Mouse (Mus musculus) frontal cortex, adult (tissue): ENCODE measurements around the gene Accs.

Source experiments
- ATAC-seq: cut with Nextera tagmentation; 2 replicates; pipeline ENCODE4 v1.9.2; 2017; ENCODE audit warnings: mild to moderate bottlenecking, moderate library complexity, mixed read lengths; ENCODE audit not compliant: low TSS enrichment

Accs gene

DNA sequence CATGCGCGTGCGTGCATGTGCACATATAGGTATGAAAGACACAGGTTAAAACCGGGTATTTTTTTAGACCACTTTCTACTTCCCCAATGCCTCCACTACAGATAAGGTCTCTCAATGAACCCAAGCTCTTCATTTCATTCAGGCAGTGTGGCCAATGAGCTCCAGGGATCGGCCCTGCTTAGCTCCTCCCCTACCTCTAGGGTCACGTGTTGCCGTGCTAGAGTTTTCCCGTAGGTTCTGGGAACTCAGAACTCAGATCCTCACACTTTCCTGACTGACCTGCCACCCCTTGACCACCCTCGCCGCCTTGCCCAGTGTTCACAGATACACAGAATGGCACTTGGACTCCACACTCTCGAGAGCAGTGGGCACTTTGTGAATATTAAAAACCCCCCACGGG is 9.1 kb upstream of the Accs start:
- no peak for ATAC-seq

GRCm38 (mm10) chr2:93851303-93851702 is 1.6 kb upstream of the Accs start:
- ATAC-seq: no peak

GRCm38 (mm10) chr2:93850317-93850944 is 688 bp upstream of the Accs start:
- no peak for ATAC-seq

DNA sequence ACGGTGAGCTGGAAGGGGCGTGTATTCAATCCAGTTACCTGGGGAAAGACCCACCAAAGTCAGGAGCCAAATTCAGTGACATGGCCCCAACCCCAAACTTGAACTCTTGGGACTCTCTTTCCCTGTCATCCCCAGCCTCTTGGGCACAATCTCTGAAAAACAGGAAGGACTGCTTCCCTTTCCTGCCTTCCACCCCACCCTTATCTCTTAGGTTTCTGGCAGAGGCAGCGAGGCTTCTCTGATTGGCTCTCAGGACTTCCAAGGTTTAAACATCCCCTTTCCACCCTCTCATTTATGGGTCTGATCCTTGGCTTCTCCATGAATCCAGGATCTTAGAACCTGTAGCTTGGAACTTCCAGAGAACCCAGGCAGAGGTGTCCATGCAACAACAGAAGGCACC is 8.4 kb downstream of the Accs start:
- no peak for ATAC-seq

DNA sequence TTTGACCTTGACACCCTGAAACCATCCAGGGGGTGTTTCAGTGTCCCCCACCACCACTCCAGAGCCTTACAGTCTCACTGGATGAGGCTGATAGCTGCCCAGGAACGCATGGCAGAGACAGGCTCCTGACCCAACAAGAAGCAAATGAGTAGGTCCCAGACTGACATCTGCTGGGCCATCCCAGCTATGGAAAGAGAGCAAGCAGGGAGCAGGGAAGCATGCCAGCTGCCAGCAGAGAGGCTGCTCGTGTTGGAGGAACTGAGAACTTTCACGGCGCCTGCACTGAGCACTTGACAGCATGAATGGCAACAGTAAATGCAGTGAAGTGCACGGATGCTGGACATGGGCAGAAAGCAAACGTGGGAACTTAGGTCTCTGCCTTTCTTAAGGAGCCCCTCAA is 9.6 kb downstream of the Accs start:
- ATAC-seq: 0 out of 2 replicates have a peak, but pooled peaks have one; percentile 34

DNA sequence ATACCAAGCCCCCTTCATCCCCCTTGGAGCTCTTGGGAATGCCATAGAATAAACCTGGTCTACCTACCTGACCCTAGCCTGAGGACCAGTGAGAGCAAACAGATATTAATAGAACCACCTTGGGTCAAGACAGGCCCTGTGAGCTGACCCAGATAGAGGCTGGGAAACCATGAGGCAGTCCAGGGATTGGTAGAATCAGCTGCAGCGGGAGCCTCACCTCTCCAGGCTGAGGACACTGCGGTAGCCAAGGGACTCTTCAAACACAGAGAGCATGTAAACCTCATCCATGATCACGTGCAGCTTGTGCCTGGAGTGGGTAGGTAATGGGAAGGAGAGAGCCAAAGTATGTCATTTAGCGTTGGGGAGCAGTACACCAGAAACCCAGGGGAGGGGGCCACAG is 10.8 kb downstream of the Accs start:
- ATAC-seq: no peak

GRCm38 (mm10) chr2:93836232-93836785 is 13.4 kb downstream of the Accs start:
- no peak for ATAC-seq

GRCm38 (mm10) chr2:93835596-93835995 is 14.1 kb downstream of the Accs start:
- ATAC-seq: no peak

GRCm38 (mm10) chr2:93823519-93823918 is 26.2 kb downstream of the Accs start:
- peak; percentile 74 for ATAC-seq

- peak; percentile 93 for ATAC-seq
Measured at GRCm38 (mm10) chr2:93822045-93822749, 27.5 kb downstream of the Accs start, which contains the start of gene Ext2. TSS of gene Ext2 (minus strand) at chr2:93822568.

DNA sequence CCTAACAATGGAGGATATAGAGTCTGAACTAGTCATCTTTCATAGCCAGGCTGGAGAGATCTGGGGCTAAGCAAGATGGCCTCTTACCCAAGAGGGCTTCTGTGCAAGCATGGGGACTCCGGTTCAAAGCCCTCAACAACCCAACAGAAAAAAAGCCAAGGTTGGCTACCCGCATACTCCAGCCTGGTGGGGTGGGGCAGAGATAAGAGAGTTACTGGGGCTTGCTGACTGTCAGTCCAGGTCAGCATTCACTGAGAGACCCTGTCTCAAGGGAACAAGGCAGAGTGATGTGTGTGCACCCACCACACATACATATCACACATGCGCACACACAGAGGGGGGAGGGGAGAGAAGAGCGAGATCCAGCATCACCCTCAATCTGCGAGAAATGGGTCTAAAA is 32.0 kb downstream of the Accs start:
- no peak for ATAC-seq

- no peak for ATAC-seq
Measured at GRCm38 (mm10) chr2:93813343-93813742, 36.4 kb downstream of the Accs start.

DNA sequence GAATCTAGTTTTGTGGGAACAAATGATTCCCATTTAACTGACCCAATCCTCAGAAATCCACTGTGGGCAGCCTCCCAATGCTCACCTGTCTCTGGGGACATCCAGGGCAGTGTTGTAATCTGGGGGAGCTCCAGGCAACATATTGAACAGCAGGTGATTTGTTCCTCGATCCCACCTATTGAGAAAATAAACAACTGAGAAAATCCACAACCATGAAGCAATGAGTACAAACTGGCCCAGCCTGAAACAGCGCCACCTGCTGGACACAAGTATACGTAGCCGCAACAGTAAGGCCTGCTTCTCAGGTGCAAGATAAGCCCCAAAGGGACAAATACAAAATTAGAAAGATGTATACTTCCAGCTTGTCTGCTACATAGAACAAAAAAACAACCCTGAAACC is 37.9 kb downstream of the Accs start:
- peak; percentile 39; the same call in 1 of the 2 replicates for ATAC-seq

GRCm38 (mm10) chr2:93809931-93810330 is 39.8 kb downstream of the Accs start:
- peak; percentile 58 for ATAC-seq

- ATAC-seq: no peak
Measured at GRCm38 (mm10) chr2:93808071-93808470, 41.7 kb downstream of the Accs start.

DNA sequence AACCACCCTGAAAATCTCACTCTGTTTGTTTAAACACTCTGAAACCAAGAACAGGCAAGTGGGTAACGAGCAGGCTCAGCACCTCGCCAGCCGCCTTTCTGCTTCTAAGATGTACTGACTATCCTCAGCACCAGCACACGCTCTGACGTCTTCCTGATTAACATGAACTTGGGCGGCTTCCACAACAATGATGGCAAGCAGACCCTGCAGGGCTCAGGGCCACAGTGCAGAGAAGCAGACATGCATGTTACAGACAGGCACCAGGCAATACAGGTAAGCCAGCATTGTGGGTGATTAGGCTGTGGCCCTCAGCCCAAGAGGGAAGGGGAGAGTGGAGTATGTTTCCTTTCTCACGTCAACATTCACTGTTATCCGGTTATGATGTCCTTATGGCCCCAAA is 42.3 kb downstream of the Accs start:
- ATAC-seq: no peak

GRCm38 (mm10) chr2:93806487-93807201 is 43.1 kb downstream of the Accs start:
- no peak for ATAC-seq

- no peak for ATAC-seq
Measured at GRCm38 (mm10) chr2:93805523-93805922, 44.2 kb downstream of the Accs start.

GRCm38 (mm10) chr2:93805066-93805465 is 44.7 kb downstream of the Accs start:
- no peak for ATAC-seq

DNA sequence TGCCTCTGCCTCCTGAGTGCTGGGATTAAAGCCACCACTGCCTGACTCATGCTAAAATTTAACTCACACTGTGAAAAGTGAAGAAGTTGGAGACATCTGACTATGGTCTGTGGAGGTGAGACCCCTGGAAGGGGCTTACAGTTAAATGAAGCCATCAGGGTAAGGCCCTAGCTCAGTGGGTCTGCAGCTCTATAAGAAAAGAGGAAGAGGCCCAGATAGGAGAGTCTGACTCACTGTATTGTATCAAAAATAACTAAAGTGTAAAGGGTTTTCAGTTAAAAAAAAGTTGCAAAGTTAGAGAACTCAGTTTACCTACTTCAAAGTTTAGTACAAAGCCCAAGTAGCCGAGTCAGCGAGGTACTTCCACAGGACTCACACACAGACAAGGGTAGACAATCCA is 46.8 kb downstream of the Accs start:
- no peak for ATAC-seq

DNA sequence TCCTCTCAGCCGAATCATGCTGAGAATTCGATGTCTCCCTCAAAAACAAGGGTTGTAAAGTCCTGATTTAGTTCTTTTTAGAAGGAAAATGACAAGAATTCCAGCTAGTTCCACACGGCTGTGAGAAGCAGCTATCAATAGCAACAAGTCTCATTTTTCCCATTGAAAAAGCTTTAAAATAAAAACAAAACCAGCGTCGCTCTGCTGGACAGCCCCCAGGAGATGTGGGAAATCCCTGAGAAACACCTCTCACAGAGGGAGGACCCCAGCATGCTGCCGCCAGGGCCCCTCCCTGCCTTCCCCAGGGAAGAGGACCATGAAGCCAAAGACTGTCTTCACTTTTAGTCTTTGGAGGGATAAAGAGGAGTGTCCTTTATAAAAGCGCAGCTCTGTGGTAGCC is 48.6 kb downstream of the Accs start:
- ATAC-seq: no peak

- ATAC-seq: no peak
Measured at GRCm38 (mm10) chr2:93797162-93797795, 52.5 kb downstream of the Accs start.
